Comparison of ENCODE assay signal across 10 mouse cellular contexts in the genomic region with DNA sequence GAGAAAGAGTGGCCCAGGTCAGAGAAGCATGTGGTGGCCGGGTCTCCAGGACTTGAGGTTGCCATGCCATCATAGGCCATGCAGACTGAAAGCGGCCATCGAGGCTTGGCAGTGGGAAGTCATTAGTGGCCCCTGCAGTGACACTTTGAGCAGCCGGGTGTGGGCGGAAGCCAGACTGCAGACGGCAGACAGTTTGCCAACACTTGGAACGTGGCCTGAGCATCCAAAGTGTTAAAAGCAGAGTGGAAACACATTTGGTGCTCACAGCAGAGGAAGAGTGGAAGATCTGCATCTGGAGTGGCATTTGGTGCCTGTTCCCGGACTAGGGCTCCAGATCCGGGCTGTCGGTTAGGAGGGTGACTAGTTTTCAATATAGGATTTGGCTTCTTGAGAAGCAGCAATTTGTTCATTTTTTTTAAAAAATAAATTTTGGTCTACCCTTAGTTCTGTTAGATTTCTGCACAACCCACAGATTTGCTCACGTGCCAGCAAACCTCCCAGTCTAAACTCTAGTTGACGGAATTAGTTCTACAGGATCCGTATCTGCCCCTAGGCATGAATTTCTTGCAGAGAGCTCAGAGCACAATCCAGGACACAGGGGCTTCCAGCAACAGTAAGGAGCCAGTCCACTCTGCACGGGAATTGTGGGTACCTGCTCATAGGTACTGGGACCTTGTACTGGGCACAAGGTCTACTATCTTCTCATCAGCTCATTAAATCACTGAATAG.
A peak's percentile ranks its signal among the peaks of the same experiment; 100 is the strongest.
DNase-seq lines count a peak whose midpoint lies in the region; ATAC-seq lines count a peak whose summit lies in the region.
"Had no signal": no experiment of that assay in that cellular context is flagged by ENCODE, and none has a peak within 500 bp of the region (broad histone marks: within the 10 kb centered on the region; RNA-seq: fewer than 3 reads in every experiment).

No protein-coding gene starts in this region.

- ATAC-seq in granulocyte monocyte progenitor cell, adult 5-6 weeks (replicated peaks; ENCODE audit: poor library complexity, severe bottlenecking) = no peak

- peak; percentile 65 for DNase-seq in brain, embryonic 18.5 days (ENCODE audit: low read depth, low spot score)
- DNase-seq in cerebellum, adult 9-10 months = peak; percentile 45
- DNase-seq in layer of hippocampus, adult 18-20 months (ENCODE audit: low spot score in 2 of 2) = peak; percentile 69 to 87
- peak; percentile 77 to 84 for DNase-seq in left cerebral cortex, postnatal 14 days (ENCODE audit: low spot score in 2 of 2)
- no peak for DNase-seq in neural tube, embryonic 10.5 days (ENCODE audit: extremely low spot score, low spot score)
- DNase-seq in urinary bladder, postnatal 36 days (ENCODE audit: low spot score in 2 of 2) = no peak
- no peak for DNase-seq in heart, postnatal 25 days (ENCODE audit: low spot score)
- DNase-seq: lung, embryonic 14.5 days; thymus, postnatal 4 days had no signal

- intact Hi-C loops in left cerebral cortex, postnatal 14 days (cut with DNase I) = no loop called here
- intact Hi-C loops in heart, postnatal 25 days (cut with DNase I) = no loop called here

Comparison
In these comparisons a context has a peak if more than half of its experiments do, and no peak if none do; other contexts are left out.
1. DNase-seq: peak in brain, embryonic 18.5 days (single experiment), cerebellum, adult 9-10 months (single experiment), layer of hippocampus, adult 18-20 months (2 of 2) and left cerebral cortex, postnatal 14 days (2 of 2); none in neural tube, embryonic 10.5 days (single experiment), urinary bladder, postnatal 36 days (0 of 2) and heart, postnatal 25 days (single experiment).